Mouse (Mus musculus) adrenal gland, postnatal 25 days (tissue): Measurements from ENCODE around the gene Zfp618. TPM values are rescaled to one million over a fixed set of nuclear protein-coding genes. Genes with fewer than 3 reads are reported as not detected.

ENCODE experiments used
- DNase-seq: peaks from one replicate; pipeline ENCODE4 v3.0.0; 2021; ENCODE audit warnings: mixed read lengths
- total RNA-seq: library from RNA; stranded (reverse); gene quantifications from 2 replicates; pipeline ENCODE4 v1.2.3, GENCODE M21; 2021

Gene Zfp618
- total RNA-seq, 1 experiment from 2014 or later = 10.3 TPM

DNA sequence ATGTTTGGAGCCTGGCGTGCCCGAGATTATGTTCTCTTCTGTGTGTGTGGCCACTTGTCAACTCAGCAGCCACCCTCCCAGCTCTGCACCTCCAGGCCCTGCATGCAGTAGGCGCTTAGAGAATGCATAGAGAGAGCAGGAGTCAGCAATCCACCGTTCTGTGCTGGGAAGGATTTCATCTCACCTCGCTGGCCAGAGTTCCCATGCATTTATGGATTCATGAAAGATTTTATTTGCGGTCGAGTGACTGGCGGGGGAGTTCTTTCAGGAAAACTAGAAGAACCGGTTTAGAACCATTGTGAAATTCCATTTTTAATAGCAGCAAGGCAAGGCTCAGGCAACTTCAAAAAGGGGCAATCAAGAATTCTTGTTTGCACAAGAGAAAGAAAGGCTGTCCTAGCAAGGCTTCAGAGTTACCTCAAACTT, 67.2 kb downstream of the Zfp618 start:
- no peak for DNase-seq

DNA sequence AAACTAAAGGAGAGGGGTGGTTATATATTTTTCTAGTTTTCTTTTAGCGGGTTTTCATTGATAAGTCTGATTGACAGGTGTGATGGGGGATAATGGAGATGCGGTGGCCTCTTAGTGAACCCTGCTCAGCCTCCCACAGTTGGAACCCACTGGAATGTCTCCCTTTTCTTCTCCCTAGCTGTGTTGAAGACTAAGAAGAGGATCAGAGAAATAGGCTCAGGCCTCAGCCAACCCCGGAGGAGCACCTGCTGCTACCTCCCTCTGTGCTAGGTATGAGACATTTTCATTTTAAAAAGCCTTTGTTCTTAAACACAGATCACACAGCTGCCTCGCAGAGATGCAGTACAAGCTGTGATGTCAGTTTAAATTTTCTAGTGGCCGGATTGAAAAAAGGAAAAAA, 68.4 kb downstream of the Zfp618 start:
- DNase-seq = no peak

- DNase-seq = no peak
Observed at GRCm38 (mm10) chr4:63035991-63036390, 70.6 kb downstream of the Zfp618 start.

DNA sequence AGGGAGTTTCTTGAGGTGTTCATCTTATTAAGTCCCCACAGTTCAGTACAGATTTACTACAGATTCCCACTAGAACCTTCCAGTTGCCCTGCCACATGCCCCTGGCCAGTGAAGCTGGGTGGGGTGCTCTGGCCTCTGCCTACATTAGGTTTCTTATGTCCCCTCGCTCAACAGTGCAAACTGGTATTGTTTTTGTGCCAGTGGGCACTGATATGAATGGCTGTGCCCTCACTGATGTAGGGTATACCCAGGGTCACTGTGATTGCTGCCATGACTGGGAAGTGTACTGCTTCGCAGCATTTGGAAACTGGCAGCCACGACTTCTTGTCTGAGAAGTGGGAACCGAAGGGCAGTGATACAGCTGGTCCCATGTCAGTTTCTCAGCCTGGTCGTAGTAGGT, 71.4 kb downstream of the Zfp618 start:
- no peak for DNase-seq

DNA sequence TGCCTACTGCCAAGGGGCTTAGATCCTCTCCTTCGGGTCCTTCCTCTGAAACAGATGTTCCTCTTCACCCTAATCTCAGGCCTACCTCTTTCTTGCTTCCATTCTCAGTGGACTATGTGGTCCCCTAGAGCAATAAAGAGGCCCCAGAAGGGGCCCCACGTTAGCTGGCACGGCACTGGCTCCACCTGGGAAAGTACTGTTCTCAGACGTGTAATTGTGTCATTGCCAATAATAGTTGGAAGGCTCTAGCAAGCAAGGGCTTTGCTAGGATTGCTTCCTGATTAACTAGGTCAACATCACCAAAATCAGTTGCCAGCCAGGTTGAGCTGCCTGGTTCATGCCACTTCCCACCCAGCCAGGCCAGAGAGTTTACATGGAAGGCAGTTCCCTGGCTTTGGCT, 72.2 kb downstream of the Zfp618 start:
- DNase-seq = no peak

GRCm38 (mm10) chr4:63038265-63038664, 72.9 kb downstream of the Zfp618 start:
- no peak for DNase-seq

DNA sequence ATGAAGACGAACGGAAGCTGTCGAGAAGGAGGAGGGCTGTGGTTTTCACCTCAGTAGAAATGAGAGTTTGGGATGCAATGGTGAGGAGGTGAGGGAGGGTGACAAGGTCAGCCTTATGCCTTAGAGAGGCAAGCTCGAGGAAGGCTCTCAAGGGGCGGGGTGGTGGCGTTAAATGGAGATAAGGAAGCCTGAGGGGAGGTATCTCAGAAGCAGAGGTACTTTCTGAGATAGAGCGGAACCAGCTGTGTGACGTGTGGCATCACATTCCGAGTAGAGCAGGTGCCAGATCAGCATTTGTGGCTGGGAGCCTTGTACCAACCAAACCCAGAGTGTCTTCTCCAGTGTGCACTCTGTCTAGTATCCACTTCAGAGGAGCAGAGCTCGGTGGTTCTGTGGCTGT, 73.6 kb downstream of the Zfp618 start:
- DNase-seq = no peak

DNA sequence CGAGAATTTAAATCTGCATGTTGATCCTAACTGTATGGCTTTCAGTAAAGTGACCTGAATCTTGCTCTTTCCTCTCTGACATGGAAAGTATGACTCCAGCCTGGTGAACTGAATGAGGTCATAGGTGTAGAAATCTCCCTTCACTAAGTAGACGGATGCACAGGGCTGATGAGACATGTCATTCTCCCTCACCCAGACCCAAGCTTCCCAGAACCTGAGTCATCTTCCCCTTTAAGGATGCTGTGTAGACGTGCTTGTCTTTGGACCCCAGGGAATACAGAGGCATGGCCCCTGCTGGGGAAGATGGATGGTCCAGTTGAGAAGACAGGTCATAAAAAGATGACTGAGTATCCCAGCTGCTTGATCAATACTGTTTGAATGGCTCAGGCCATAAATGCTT, 83.2 kb downstream of the Zfp618 start:
- DNase-seq = no peak

- DNase-seq = no peak
Observed at GRCm38 (mm10) chr4:63049596-63050318, 84.4 kb downstream of the Zfp618 start.

- no peak for DNase-seq
Observed at GRCm38 (mm10) chr4:63050319-63050676, 84.9 kb downstream of the Zfp618 start.

DNA sequence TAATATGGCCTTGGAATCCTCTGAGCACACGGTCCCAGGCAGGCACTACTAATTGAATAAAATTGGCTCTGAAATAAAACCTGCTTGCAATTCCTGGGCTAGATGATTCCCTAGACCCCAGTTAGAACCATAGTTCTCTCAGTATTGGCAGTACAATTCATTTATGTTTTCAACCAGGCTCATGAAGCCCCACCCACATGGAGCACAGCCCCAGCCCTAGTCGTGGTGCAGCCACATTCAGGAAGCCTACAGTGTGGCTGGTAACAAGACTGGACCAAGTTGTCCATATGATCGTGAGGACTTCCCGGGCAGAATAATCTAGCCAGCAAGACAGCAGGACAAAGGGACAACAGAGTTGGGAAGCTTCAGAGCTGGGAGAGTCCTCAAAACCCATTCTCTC, 85.6 kb downstream of the Zfp618 start:
- no peak for DNase-seq

- DNase-seq = no peak
Observed at GRCm38 (mm10) chr4:63051940-63052661, 86.7 kb downstream of the Zfp618 start.

- DNase-seq = no peak
Observed at GRCm38 (mm10) chr4:63052662-63053033, 87.3 kb downstream of the Zfp618 start.

DNA sequence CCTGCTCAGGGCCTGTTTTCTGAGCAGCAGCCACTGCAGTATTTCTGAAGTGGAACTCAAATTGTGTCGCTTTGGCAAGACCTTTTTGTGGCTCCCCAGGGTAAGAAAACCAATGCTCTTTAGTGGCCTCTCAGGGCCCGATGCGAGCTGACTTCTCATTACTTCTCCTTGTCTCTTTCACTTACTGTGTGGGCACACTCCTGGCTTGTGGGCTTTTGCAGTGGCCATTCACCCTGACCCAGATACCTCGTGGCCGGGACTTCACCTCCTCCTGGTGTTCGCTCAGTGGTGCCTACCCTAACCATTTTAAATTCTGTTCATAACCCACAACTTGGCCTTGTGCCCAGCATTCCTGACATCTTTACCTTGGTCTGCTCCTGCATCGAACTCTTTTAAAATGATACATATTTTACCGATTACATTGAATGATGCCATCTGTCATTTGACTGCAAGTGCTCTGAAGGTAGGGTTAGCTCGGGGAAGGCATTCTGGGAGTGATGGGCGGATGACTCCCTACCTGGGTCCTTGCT, 89.9 kb downstream of the Zfp618 start:
- no peak for DNase-seq

GRCm38 (mm10) chr4:63056641-63057415, 91.5 kb downstream of the Zfp618 start:
- no peak for DNase-seq

DNA sequence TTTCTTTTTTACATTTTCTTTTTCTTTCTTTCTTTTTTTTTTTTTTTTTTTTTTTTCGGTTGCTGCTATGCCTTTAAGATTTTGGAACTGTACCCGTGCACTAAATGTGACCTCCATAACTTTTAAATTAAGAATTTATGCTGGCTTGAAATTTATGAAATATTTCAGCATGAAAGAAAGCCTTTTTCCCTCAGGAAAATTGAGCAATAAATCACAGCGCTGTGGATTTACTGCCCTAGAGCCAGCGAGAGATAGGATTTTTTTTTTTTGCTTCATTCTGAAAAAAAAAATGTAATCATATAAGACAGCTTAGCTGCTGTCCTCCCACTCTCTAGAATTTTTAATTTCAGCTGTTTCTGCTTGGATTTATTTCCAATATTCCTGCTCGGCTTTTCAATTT, 92.2 kb downstream of the Zfp618 start:
- DNase-seq = no peak

GRCm38 (mm10) chr4:63058686-63059085, 93.3 kb downstream of the Zfp618 start:
- no peak for DNase-seq

DNA sequence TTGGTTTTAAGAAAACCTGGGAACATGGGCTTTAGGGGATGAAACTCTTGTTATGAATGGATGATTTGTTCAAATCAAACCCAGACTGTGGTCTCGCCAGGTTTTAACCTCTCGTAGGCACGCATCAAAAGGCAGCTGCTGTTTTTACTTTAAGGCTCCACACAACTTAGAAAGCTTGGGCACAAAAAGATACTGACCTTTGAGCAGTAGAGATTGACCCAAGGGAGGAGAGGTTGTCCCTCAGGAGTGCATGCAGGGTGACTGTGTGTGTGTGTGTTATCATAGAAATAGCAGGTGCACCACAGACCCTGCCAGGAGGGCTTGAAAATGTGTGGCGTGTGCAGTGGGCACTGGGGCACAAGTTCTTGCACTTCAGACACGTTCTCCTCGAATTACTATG, 95.0 kb downstream of the Zfp618 start:
- DNase-seq = no peak

- DNase-seq = no peak
Observed at GRCm38 (mm10) chr4:63061411-63061810, 96.0 kb downstream of the Zfp618 start.

DNA sequence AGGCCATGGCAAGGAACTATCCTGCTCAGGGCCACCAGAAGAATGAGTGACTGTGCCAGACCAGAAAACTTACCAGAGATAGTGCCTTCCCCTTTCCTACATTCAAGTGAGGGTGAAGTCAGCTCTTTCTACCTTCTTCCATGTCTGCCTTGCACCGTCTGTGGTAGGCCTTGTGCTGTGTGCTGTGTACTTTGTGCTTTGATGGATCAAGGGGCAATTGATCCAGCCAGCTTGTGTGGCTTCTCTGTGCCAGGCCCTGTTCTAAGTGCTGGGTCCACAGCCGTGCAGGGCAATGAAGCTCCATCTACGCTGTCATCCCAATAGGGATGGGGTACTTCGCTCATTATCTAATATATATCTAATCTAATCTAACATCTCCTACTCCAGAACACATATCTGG, 98.0 kb downstream of the Zfp618 start:
- DNase-seq = no peak

DNA sequence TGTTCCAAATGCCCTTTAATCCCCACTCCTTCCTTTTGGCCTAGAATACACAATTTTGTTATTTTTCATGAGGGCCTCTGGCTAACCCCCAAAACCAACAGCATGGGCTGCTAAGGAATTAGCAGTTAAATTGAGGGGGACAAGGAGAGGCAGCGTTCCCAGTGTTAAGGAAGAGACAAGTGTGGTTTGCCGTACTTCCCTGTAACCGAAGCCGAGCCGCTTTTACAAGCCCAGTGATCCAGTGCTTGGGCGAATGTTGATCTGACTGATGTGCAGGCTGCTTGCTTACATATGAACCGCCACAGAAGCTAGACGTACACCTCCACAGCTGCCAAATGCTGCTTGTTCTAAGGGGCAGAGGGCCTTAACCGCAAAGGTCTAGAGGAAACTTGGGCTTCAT, 99.5 kb downstream of the Zfp618 start:
- DNase-seq = no peak

DNA sequence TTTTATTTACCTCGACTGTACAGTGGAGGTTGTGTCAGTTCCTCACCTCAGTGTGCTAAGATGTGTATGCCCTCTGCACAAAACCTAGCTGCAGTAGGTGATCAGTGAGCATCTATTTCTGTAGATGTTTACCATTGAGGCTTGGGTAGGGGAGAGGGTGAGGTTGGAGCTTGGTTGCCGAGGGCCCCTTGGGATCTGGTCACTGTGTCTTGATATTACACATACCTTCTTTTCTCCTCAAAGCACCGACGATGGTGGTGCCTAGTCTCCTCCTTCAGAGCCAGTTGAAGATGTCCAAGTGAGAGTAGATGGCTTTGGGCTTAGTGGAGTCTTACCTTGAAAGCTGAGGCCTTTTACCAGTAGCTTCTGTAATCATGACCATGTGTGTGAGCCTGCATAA, 101.4 kb downstream of the Zfp618 start:
- no peak for DNase-seq

- DNase-seq = no peak
Observed at GRCm38 (mm10) chr4:63067822-63068221, 102.4 kb downstream of the Zfp618 start.
